Mouse (Mus musculus) liver, embryonic 16.5 days (tissue): ENCODE results near the gene Fbxw4. TPM values are rescaled to one million over a fixed set of nuclear protein-coding genes. Genes with fewer than 3 reads are reported as not detected.

ENCODE experiments used
- ATAC-seq: fragments of 200-750 bp; cut with Nextera tagmentation; 2 replicates; pipeline ENCODE4 v1.8.0; 2017; ENCODE audit warnings: low read depth, mild to moderate bottlenecking, moderate number of reproducible peaks, moderate library complexity
- H3K27ac ChIP-seq: fragments of 300-500 bp; sonication (generic); 2 replicates; pipeline ENCODE4 v1.5.1; 2014; ENCODE audit warnings: mild to moderate bottlenecking, low read length
- H3K27me3 ChIP-seq: fragments of 300-500 bp; sonication (generic); 2 replicates; pipeline ENCODE4 v1.6.1; 2014; ENCODE audit warnings: low read depth, low read length, mixed read lengths; ENCODE audit not compliant: control insufficient read depth, insufficient read depth
- H3K36me3 ChIP-seq: fragments of 300-500 bp; sonication (generic); 2 replicates; pipeline ENCODE4 v1.6.1; 2014; ENCODE audit warnings: mild to moderate bottlenecking; ENCODE audit not compliant: control insufficient read depth, insufficient read depth
- H3K4me1 ChIP-seq: fragments of 300-500 bp; sonication (generic); 2 replicates; pipeline ENCODE4 v1.6.1; 2014; ENCODE audit warnings: low read depth, low read length, mixed read lengths; ENCODE audit not compliant: control insufficient read depth
- H3K4me2 ChIP-seq: fragments of 300-500 bp; sonication (generic); 2 replicates; pipeline ENCODE4 v1.6.1; 2014; ENCODE audit warnings: low read depth, low read length, mixed read lengths
- H3K4me3 ChIP-seq: fragments of 300-500 bp; sonication (generic); 2 replicates; pipeline ENCODE4 v1.5.1; 2014; ENCODE audit warnings: low read depth, mild to moderate bottlenecking, low read length
- H3K9ac ChIP-seq: fragments of 300-500 bp; sonication (generic); 2 replicates; pipeline ENCODE4 v1.6.1; 2014; ENCODE audit warnings: low read depth, low read length
- H3K9me3 ChIP-seq: fragments of 300-500 bp; sonication (generic); replicated peaks from 2 replicates; pipeline ENCODE4 v1.6.1; 2016; ENCODE audit warnings: low read length; ENCODE audit not compliant: control insufficient read depth
- WGBS: fragments of 180-500 bp; shearing (Covaris S2); extraction: QIAGEN DNeasy Blood & Tissue Kit; methylation state at CpG from one replicate; pipeline ENCODE4 v1.1.7; 2014; ENCODE audit not compliant: insufficient replicate concordance; 5-methylcytosine and 5-hydroxymethylcytosine counted together
- polyA plus RNA-seq: library from polyadenylated mRNA; unstranded; fragments of >200 nt; fragmentation: Nextera tagmentation; extraction: Ambion mirVana; gene quantifications from 2 replicates; pipeline ENCODE4 v1.2.1, GENCODE M21; 2015

Fbxw4 gene
- polyA plus RNA-seq, 1 experiment from 2014 or later = 2.5 TPM

- Histone ChIP-seq H3K27ac (no peak overlapping the region), H3K27me3 (no peaks in the 10 kb centered on the region), H3K36me3 (no peaks in the 10 kb centered on the region), H3K9me3 (no peaks in the 10 kb centered on the region), H3K4me2 (no peak overlapping the region), H3K4me1 (peaks cover 7% of the 10 kb centered on the region), H3K9ac (no peak overlapping the region), H3K4me3 (no peak overlapping the region)
- 9% methylated on average over 3 of the region's 3 CpGs for WGBS
- ATAC-seq = no peak
Observed at GRCm38 (mm10) chr19:45680495-45681130, 20.5 kb upstream of the Fbxw4 start.

- H3K36me3 ChIP-seq = no peaks in the 10 kb centered on the region
- 15% methylated on average over 16 of the region's 16 CpGs for WGBS
- H3K4me2 ChIP-seq = peak overlapping the region; percentile 90
- ATAC-seq = no peak
- H3K27me3 ChIP-seq = peaks cover 13% of the 10 kb centered on the region
- H3K9me3 ChIP-seq = no peaks in the 10 kb centered on the region
- no peak overlapping the region for H3K27ac ChIP-seq
- H3K9ac ChIP-seq = no peak overlapping the region
- H3K4me1 ChIP-seq = peaks cover 12% of the 10 kb centered on the region
- peak overlapping the region; percentile 61 for H3K4me3 ChIP-seq
Observed at GRCm38 (mm10) chr19:45676723-45677269, 16.7 kb upstream of the Fbxw4 start.

- Histone ChIP-seq H3K4me2 (peak overlapping the region; percentile 90), H3K27ac (no peak overlapping the region; the same call in 1 of the 2 replicates), H3K4me1 (peaks cover 12% of the 10 kb centered on the region), H3K36me3 (no peaks in the 10 kb centered on the region), H3K9me3 (no peaks in the 10 kb centered on the region), H3K9ac (peak overlapping the region; percentile 65), H3K4me3 (peak overlapping the region; percentile 61), H3K27me3 (peaks cover 13% of the 10 kb centered on the region)
- peak; percentile 58 for ATAC-seq
- under 1% methylated on average over 38 of the region's 38 CpGs for WGBS
Observed at GRCm38 (mm10) chr19:45675720-45676581, 15.8 kb upstream of the Fbxw4 start.

- ATAC-seq = no peak
- 27% methylated on average over 5 of the region's 5 CpGs for WGBS
- peak overlapping the region; percentile 90 for H3K4me2 ChIP-seq
- H3K27ac ChIP-seq = no peak overlapping the region
- H3K4me1 ChIP-seq = peaks cover 12% of the 10 kb centered on the region
- no peaks in the 10 kb centered on the region for H3K36me3 ChIP-seq
- peak overlapping the region; percentile 61 for H3K4me3 ChIP-seq
- H3K9ac ChIP-seq = no peak overlapping the region; the same call in 1 of the 2 replicates
- no peaks in the 10 kb centered on the region for H3K9me3 ChIP-seq
- peaks cover 13% of the 10 kb centered on the region for H3K27me3 ChIP-seq
Observed at GRCm38 (mm10) chr19:45675196-45675595, 15.1 kb upstream of the Fbxw4 start.

- Histone ChIP-seq H3K27me3 (peaks cover 13% of the 10 kb centered on the region), H3K9ac (no peak overlapping the region), H3K9me3 (no peaks in the 10 kb centered on the region), H3K4me1 (peaks cover 12% of the 10 kb centered on the region), H3K36me3 (no peaks in the 10 kb centered on the region), H3K27ac (no peak overlapping the region), H3K4me3 (no peak overlapping the region), H3K4me2 (no peak overlapping the region)
- ATAC-seq = no peak
- WGBS = 80% methylated on average over 9 of the region's 9 CpGs
Observed at GRCm38 (mm10) chr19:45672971-45673370, 12.9 kb upstream of the Fbxw4 start.

- Histone ChIP-seq H3K4me2 (no peak overlapping the region), H3K9ac (no peak overlapping the region), H3K9me3 (no peaks in the 10 kb centered on the region), H3K4me1 (no peaks in the 10 kb centered on the region), H3K36me3 (no peaks in the 10 kb centered on the region), H3K27me3 (peaks cover 6% of the 10 kb centered on the region; the same call in 1 of the 2 replicates), H3K4me3 (no peak overlapping the region), H3K27ac (no peak overlapping the region)
- no peak for ATAC-seq
- WGBS = 83% methylated on average over 4 of the region's 4 CpGs
Observed at GRCm38 (mm10) chr19:45668986-45669385, 8.9 kb upstream of the Fbxw4 start.

GRCm38 (mm10) chr19:45663851-45664250 is 3.7 kb upstream of the Fbxw4 start:
- Histone ChIP-seq H3K4me2 (no peak overlapping the region), H3K36me3 (no peaks in the 10 kb centered on the region), H3K4me1 (peaks cover 11% of the 10 kb centered on the region), H3K9ac (no peak overlapping the region), H3K27me3 (no peaks in the 10 kb centered on the region), H3K4me3 (no peak overlapping the region), H3K27ac (no peak overlapping the region), H3K9me3 (no peaks in the 10 kb centered on the region)
- no peak for ATAC-seq
- WGBS = 38% methylated on average over 2 of the region's 2 CpGs

GRCm38 (mm10) chr19:45660503-45660790 is 335 bp upstream of the Fbxw4 start:
- Histone ChIP-seq H3K27ac (peak overlapping the region; percentile 95), H3K9me3 (no peaks in the 10 kb centered on the region)
- WGBS = 10% methylated on average over 18 of the region's 18 CpGs

GRCm38 (mm10) chr19:45659301-45659737 is 793 bp downstream of the Fbxw4 start:
- H3K9me3 ChIP-seq = no peaks in the 10 kb centered on the region
- WGBS = under 1% methylated on average over 17 of the region's 18 CpGs
- peak overlapping the region; percentile 60 for H3K4me2 ChIP-seq
- H3K9ac ChIP-seq = peak overlapping the region; percentile 99
- H3K36me3 ChIP-seq = no peaks in the 10 kb centered on the region
- H3K4me3 ChIP-seq = peak overlapping the region; percentile 95
- peak; percentile 22 for ATAC-seq
- peak overlapping the region; percentile 95 for H3K27ac ChIP-seq
- H3K4me1 ChIP-seq = peaks cover 33% of the 10 kb centered on the region
- no peaks in the 10 kb centered on the region for H3K27me3 ChIP-seq

More at GRCm38 (mm10) chr19:45660503-45660790, 335 bp upstream of the Fbxw4 start:
- H3K4me3 ChIP-seq = peak overlapping the region; percentile 95
- no peaks in the 10 kb centered on the region for H3K36me3 ChIP-seq
- no peaks in the 10 kb centered on the region for H3K27me3 ChIP-seq
- no peak for ATAC-seq
- peak overlapping the region; percentile 99 for H3K9ac ChIP-seq
- H3K4me2 ChIP-seq = peak overlapping the region; percentile 60
- H3K4me1 ChIP-seq = peaks cover 32% of the 10 kb centered on the region
